Mouse (Mus musculus): ENCODE results near the gene Mrpl17.

The Mrpl17 gene

DNA sequence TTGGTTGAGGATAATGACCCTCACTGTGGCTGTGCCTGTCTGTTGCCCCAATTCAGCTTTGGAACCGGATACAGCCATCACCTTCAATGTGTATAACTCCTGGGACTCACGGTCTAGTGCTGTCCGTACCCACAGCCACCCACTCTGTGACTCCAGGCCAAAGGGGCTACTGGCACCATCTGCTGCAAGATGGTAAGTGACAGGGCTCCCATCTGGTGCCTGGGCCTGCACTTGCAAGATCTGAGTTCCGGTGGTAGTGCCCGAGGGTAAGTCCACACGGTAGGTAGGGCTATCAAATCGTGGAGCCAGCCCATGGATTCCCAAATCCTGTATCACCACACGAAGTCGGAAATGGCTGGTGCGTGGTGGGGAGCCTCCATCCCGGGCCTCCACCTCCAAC lies 46.6 kb downstream of the Mrpl17 start:
- TF ChIP-seq GATA4 (IDR thresholded peaks at IDR 0.05; ENCODE audit: insufficient replicate concordance, low read length): no peak

DNA sequence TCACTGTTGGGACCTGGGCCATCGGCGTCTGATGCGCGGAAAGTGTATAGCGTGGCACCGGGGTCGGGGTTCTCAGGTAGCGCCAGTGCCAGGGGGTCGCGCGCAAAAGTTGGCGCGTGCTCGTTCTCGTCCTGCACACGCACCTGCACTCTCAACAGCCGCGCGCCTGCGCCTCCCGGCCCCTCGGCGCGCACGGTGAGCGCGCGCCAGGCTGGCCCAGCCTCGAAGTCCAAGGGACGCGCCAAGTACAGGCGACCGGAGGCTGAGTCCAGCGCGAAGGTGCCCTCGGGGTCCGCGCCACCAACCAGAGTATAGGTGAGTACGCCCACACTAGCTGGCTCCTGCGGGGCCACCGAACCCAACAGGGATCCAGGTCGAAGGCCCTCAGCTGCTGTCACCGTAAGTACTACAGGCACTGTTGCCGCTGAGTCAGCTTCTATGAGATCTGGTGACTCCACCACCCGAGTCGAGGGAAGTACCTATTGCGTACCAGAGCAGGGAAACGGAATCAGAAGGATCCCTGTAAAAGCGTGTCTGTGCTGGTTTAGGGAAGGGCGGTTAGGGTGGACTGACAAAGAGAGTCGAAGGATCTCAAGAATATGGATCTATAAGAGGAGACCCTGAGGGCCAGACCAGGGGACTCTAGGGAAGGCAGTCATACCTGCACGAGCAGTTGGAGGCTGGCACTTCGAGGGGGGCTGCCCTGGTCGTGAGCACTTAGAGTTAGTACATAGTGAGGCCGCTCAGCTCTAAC lies 48.2 kb downstream of the Mrpl17 start:
- no peak for TF ChIP-seq GATA4 (IDR thresholded peaks at IDR 0.05; ENCODE audit: insufficient replicate concordance, low read length)

DNA sequence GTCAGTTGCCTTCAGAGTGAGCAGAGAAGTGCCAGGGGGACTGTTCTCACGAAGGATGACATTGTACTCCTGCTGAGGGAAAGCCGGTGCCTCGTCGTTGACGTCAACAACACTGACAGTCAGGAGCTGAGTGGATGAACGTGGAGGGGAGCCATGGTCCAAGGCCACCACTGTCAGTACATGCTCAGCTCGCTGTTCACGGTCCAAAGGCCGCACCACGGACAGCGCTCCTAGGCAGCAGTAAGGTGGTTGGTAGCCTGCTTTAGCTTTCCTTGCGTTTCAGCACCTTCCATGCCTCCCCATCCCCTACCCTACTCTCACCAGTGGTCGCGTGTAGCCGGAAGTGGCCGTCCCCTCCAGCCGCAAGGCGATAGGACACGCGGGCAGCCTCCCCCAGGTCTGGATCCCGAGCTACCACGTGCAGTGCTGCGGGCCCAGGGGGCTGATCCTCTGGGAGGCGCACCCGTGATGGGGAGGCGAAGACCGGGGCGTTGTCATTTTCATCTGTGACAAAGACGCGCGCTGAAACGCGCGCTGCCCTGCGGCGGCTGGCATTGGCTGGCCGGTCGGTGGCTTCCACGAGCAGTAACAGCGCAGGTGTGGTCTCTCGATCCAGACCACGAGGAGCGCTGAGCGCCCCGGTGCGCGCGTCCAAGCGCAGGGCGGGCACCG lies 49.0 kb downstream of the Mrpl17 start:
- TF ChIP-seq GATA4 (IDR thresholded peaks at IDR 0.05; ENCODE audit: insufficient replicate concordance, low read length): no peak

DNA sequence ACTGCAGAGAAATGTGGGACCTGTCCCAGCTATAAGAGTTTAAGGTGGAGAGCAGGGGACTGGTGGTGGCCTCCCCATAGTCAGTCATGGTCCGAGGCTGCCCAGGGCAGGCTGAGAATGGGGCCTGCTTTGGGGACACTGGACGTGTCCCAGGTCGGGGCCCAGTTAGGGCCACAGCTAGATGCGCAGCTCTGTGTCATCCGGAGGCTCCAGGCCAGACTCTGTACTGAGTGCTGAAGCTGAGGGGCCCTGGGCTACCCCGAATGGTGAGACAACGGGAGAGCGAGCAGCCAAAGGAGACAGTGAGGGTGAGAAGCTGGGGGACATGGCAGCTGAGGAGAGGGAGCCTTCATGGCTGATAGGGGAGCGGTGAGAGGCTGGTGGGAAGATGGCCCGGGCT lies 57.6 kb downstream of the Mrpl17 start:
- TF ChIP-seq GATA4 (IDR thresholded peaks at IDR 0.05; ENCODE audit: insufficient replicate concordance, low read length): no peak
